Mouse (Mus musculus): Measurements from ENCODE around the gene Cpt2. TPM values are rescaled to one million over a fixed set of nuclear protein-coding genes. Genes with fewer than 3 reads are reported as not detected.

Cpt2 gene
- total RNA-seq, 1 experiment from 2014 or later = 18.6 TPM

Other genes with a start within 250 kb of the Cpt2 start
- not detected in 2 replicates for gene Dmrtb1, start 239.4 kb downstream of the Cpt2 start, total RNA-seq (2017)
- gene Lrp8, start 121.3 kb downstream of the Cpt2 start, total RNA-seq (2017) = 7.4 and 10.4 TPM in 2 replicates
- gene Magoh, start 43.9 kb downstream of the Cpt2 start, total RNA-seq (2017) = 256 and 294 TPM in 2 replicates
- gene 0610037L13Rik, start 33.8 kb downstream of the Cpt2 start, total RNA-seq (2017) = 51.5 and 57.6 TPM in 2 replicates
- not detected in 2 replicates for gene Slc1a7, start 44.7 kb upstream of the Cpt2 start, total RNA-seq (2017)
- not detected in 2 replicates for gene Podn, start 172.8 kb upstream of the Cpt2 start, total RNA-seq (2017)
- 174 and 175 TPM in 2 replicates for gene Scp2, start 221.4 kb upstream of the Cpt2 start, total RNA-seq (2017)
- gene Echdc2, start 241.8 kb upstream of the Cpt2 start, total RNA-seq (2017) = not detected in 2 replicates

Measured in common myeloid progenitor, adult 5-6 weeks (primary cell).